Mouse (Mus musculus): ENCODE data around the gene Zcchc14.

GRCm38 (mm10) chr8:121628681-121629080 lies 24.0 kb downstream of the Zcchc14 start:
- TF ChIP-seq MAFK (IDR thresholded peaks at IDR 0.05; ENCODE audit: insufficient read depth, low read depth, low read length) (no peak), ZC3H11A (IDR thresholded peaks at IDR 0.05; ENCODE audit: borderline replicate concordance, low read depth, low read length) (no peak), ZNF384 (IDR thresholded peaks at IDR 0.05; ENCODE audit: low read depth, low read length) (no peak), CHD2 (IDR thresholded peaks at IDR 0.05; ENCODE audit: low read depth, low read length) (no peak), HCFC1 (IDR thresholded peaks at IDR 0.05; ENCODE audit: borderline replicate concordance, insufficient read depth, low read length) (no peak)

Data from ES-E14 (cell line).